Mouse (Mus musculus): ENCODE results near the gene Ttf2. TPM values are rescaled to one million over a fixed set of nuclear protein-coding genes. Genes with fewer than 3 reads are reported as not detected.

The Ttf2 gene
- 24.2 and 24.5 TPM in 2 replicates for total RNA-seq (2017)

- ATAC-seq (replicated peaks in 1 of 2; ENCODE audit: insufficient read depth in 1 of 2, low FRiP score in 2 of 2, low TSS enrichment in 1 of 2, low read depth in 1 of 2, poor library complexity in 2 of 2, severe bottlenecking in 2 of 2): peak; percentile 98 to 99
Observed at GRCm38 (mm10) chr3:100969176-100969917, at the start of gene Ttf2. Ttf2 (minus strand) TSS chr3:100969663.

GRCm38 (mm10) chr3:101018494-101018893, 49.0 kb upstream of the Ttf2 start:
- ATAC-seq (replicated peaks in 1 of 2; ENCODE audit: insufficient read depth in 1 of 2, low FRiP score in 2 of 2, low TSS enrichment in 1 of 2, low read depth in 1 of 2, poor library complexity in 2 of 2, severe bottlenecking in 2 of 2): no peak

GRCm38 (mm10) chr3:101016050-101016449, 46.6 kb upstream of the Ttf2 start:
- no peak for ATAC-seq (replicated peaks in 1 of 2; ENCODE audit: insufficient read depth in 1 of 2, low FRiP score in 2 of 2, low TSS enrichment in 1 of 2, low read depth in 1 of 2, poor library complexity in 2 of 2, severe bottlenecking in 2 of 2)

GRCm38 (mm10) chr3:101015254-101015653, 45.8 kb upstream of the Ttf2 start:
- ATAC-seq (replicated peaks in 1 of 2; ENCODE audit: insufficient read depth in 1 of 2, low FRiP score in 2 of 2, low TSS enrichment in 1 of 2, low read depth in 1 of 2, poor library complexity in 2 of 2, severe bottlenecking in 2 of 2): no peak

GRCm38 (mm10) chr3:101013536-101013935, 44.1 kb upstream of the Ttf2 start:
- ATAC-seq (replicated peaks in 1 of 2; ENCODE audit: insufficient read depth in 1 of 2, low FRiP score in 2 of 2, low TSS enrichment in 1 of 2, low read depth in 1 of 2, poor library complexity in 2 of 2, severe bottlenecking in 2 of 2): no peak

GRCm38 (mm10) chr3:101013005-101013404, 43.5 kb upstream of the Ttf2 start:
- ATAC-seq (replicated peaks in 1 of 2; ENCODE audit: insufficient read depth in 1 of 2, low FRiP score in 2 of 2, low TSS enrichment in 1 of 2, low read depth in 1 of 2, poor library complexity in 2 of 2, severe bottlenecking in 2 of 2): no peak

GRCm38 (mm10) chr3:101012597-101012996, 43.1 kb upstream of the Ttf2 start:
- ATAC-seq (replicated peaks in 1 of 2; ENCODE audit: insufficient read depth in 1 of 2, low FRiP score in 2 of 2, low TSS enrichment in 1 of 2, low read depth in 1 of 2, poor library complexity in 2 of 2, severe bottlenecking in 2 of 2): no peak

GRCm38 (mm10) chr3:101012131-101012571, 42.7 kb upstream of the Ttf2 start:
- ATAC-seq (replicated peaks in 1 of 2; ENCODE audit: insufficient read depth in 1 of 2, low FRiP score in 2 of 2, low TSS enrichment in 1 of 2, low read depth in 1 of 2, poor library complexity in 2 of 2, severe bottlenecking in 2 of 2): no peak

GRCm38 (mm10) chr3:101011203-101011600, 41.7 kb upstream of the Ttf2 start:
- no peak for ATAC-seq (replicated peaks in 1 of 2; ENCODE audit: insufficient read depth in 1 of 2, low FRiP score in 2 of 2, low TSS enrichment in 1 of 2, low read depth in 1 of 2, poor library complexity in 2 of 2, severe bottlenecking in 2 of 2)

- ATAC-seq (replicated peaks in 1 of 2; ENCODE audit: insufficient read depth in 1 of 2, low FRiP score in 2 of 2, low TSS enrichment in 1 of 2, low read depth in 1 of 2, poor library complexity in 2 of 2, severe bottlenecking in 2 of 2): peak; percentile 82 to 89
Observed at GRCm38 (mm10) chr3:101010589-101011202, 41.2 kb upstream of the Ttf2 start.

- no peak for ATAC-seq (replicated peaks in 1 of 2; ENCODE audit: insufficient read depth in 1 of 2, low FRiP score in 2 of 2, low TSS enrichment in 1 of 2, low read depth in 1 of 2, poor library complexity in 2 of 2, severe bottlenecking in 2 of 2)
Observed at GRCm38 (mm10) chr3:101007112-101007782, 37.8 kb upstream of the Ttf2 start.

GRCm38 (mm10) chr3:101005392-101005791, 35.9 kb upstream of the Ttf2 start:
- no peak for ATAC-seq (replicated peaks in 1 of 2; ENCODE audit: insufficient read depth in 1 of 2, low FRiP score in 2 of 2, low TSS enrichment in 1 of 2, low read depth in 1 of 2, poor library complexity in 2 of 2, severe bottlenecking in 2 of 2)

GRCm38 (mm10) chr3:101003575-101004356, 34.3 kb upstream of the Ttf2 start:
- peak; percentile 75 to 85 for ATAC-seq (replicated peaks in 1 of 2; ENCODE audit: insufficient read depth in 1 of 2, low FRiP score in 2 of 2, low TSS enrichment in 1 of 2, low read depth in 1 of 2, poor library complexity in 2 of 2, severe bottlenecking in 2 of 2)

GRCm38 (mm10) chr3:100999732-101000131, 30.3 kb upstream of the Ttf2 start:
- no peak for ATAC-seq (replicated peaks in 1 of 2; ENCODE audit: insufficient read depth in 1 of 2, low FRiP score in 2 of 2, low TSS enrichment in 1 of 2, low read depth in 1 of 2, poor library complexity in 2 of 2, severe bottlenecking in 2 of 2)

- peak in 1 of 2 experiments; percentile 36; a peak in 1 of 4 replicates for ATAC-seq (replicated peaks in 1 of 2; ENCODE audit: insufficient read depth in 1 of 2, low FRiP score in 2 of 2, low TSS enrichment in 1 of 2, low read depth in 1 of 2, poor library complexity in 2 of 2, severe bottlenecking in 2 of 2)
Observed at GRCm38 (mm10) chr3:100998904-100999340, 29.5 kb upstream of the Ttf2 start.

GRCm38 (mm10) chr3:100997785-100998570, 28.5 kb upstream of the Ttf2 start:
- ATAC-seq (replicated peaks in 1 of 2; ENCODE audit: insufficient read depth in 1 of 2, low FRiP score in 2 of 2, low TSS enrichment in 1 of 2, low read depth in 1 of 2, poor library complexity in 2 of 2, severe bottlenecking in 2 of 2): peak; percentile 56 to 68

GRCm38 (mm10) chr3:100994252-100994651, 24.8 kb upstream of the Ttf2 start:
- ATAC-seq (replicated peaks in 1 of 2; ENCODE audit: insufficient read depth in 1 of 2, low FRiP score in 2 of 2, low TSS enrichment in 1 of 2, low read depth in 1 of 2, poor library complexity in 2 of 2, severe bottlenecking in 2 of 2): no peak
